Mouse (Mus musculus) neural tube, embryonic 13.5 days (tissue): ENCODE measurements at regions not wholly inside any gene's neighbourhood (a gene's known extent, or its start where the extent isn't known, plus 50 kb on each side); places are given as distances from the start of the nearest gene placed in this dataset.

Experiments used
- ATAC-seq: fragments of 200-750 bp; cut with Nextera tagmentation; 2 replicates; pipeline ENCODE4 v1.8.0; 2017; ENCODE audit warnings: low read depth, mild to moderate bottlenecking, moderate TSS enrichment, moderate library complexity
- H3K27ac ChIP-seq: fragments of 300-500 bp; sonication (generic); replicated peaks from 2 replicates; pipeline ENCODE4 v1.5.1; 2015; ENCODE audit warnings: moderate library complexity, mild to moderate bottlenecking, inconsistent platforms
- H3K27me3 ChIP-seq: fragments of 300-500 bp; sonication (generic); 2 replicates; pipeline ENCODE4 v1.6.1; 2015; ENCODE audit warnings: mild to moderate bottlenecking, inconsistent platforms
- H3K36me3 ChIP-seq: fragments of 300-500 bp; sonication (generic); 2 replicates; pipeline ENCODE4 v1.6.1; 2015; ENCODE audit warnings: mild to moderate bottlenecking, inconsistent platforms
- H3K4me1 ChIP-seq: fragments of 300-500 bp; sonication (generic); replicated peaks from 2 replicates; pipeline ENCODE4 v1.6.1; 2015; ENCODE audit warnings: inconsistent platforms
- H3K4me2 ChIP-seq: fragments of 300-500 bp; sonication (generic); 2 replicates; pipeline ENCODE4 v1.6.1; 2015; ENCODE audit warnings: inconsistent platforms, mild to moderate bottlenecking, moderate library complexity
- H3K4me3 ChIP-seq: fragments of 300-500 bp; sonication (generic); 2 replicates; pipeline ENCODE4 v1.5.1; 2015; ENCODE audit warnings: mild to moderate bottlenecking, inconsistent platforms
- H3K9ac ChIP-seq: fragments of 300-500 bp; sonication (generic); 2 replicates; pipeline ENCODE4 v1.6.1; 2015; ENCODE audit warnings: moderate library complexity, mild to moderate bottlenecking, inconsistent platforms
- H3K9me3 ChIP-seq: fragments of 300-500 bp; sonication (generic); 2 replicates; pipeline ENCODE4 v1.6.1; 2016; ENCODE audit warnings: inconsistent platforms
- WGBS: fragments of 180-500 bp; shearing (Covaris S2); methylation state at CpG from one replicate; pipeline ENCODE4 v1.1.7; 2015; 5-methylcytosine and 5-hydroxymethylcytosine counted together

- H3K27ac ChIP-seq = no peak overlapping the region
- H3K9ac ChIP-seq = no peak overlapping the region
- no peaks in the 10 kb centered on the region; the same call in 1 of the 2 replicates for H3K27me3 ChIP-seq
- ATAC-seq = no peak
- 91% methylated on average over 14 of the region's 14 CpGs for WGBS
- no peaks in the 10 kb centered on the region for H3K9me3 ChIP-seq
- H3K4me3 ChIP-seq = no peak overlapping the region
- H3K36me3 ChIP-seq = no peaks in the 10 kb centered on the region
- no peaks in the 10 kb centered on the region for H3K4me1 ChIP-seq
- no peak overlapping the region for H3K4me2 ChIP-seq
These were observed 512.2 kb downstream of the Med13l start for GRCm38 (mm10) chr5:119072712-119073111.

GRCm38 (mm10) chr5:119080747-119081146, 520.3 kb downstream of the Med13l start:
- no peaks in the 10 kb centered on the region for H3K36me3 ChIP-seq
- H3K9ac ChIP-seq = no peak overlapping the region
- H3K4me1 ChIP-seq = peaks cover 6% of the 10 kb centered on the region
- H3K4me3 ChIP-seq = no peak overlapping the region
- H3K27me3 ChIP-seq = peaks cover 16% of the 10 kb centered on the region
- no peak overlapping the region for H3K4me2 ChIP-seq
- no peaks in the 10 kb centered on the region for H3K9me3 ChIP-seq
- whole genome bisulfite sequencing = 90% methylated on average over 5 of the region's 5 CpGs
- no peak for ATAC-seq
- H3K27ac ChIP-seq = no peak overlapping the region

GRCm38 (mm10) chr5:119082895-119083294, 522.4 kb downstream of the Med13l start:
- H3K9ac ChIP-seq = no peak overlapping the region
- H3K27me3 ChIP-seq = peaks cover 36% of the 10 kb centered on the region
- peaks cover 12% of the 10 kb centered on the region for H3K4me1 ChIP-seq
- H3K4me3 ChIP-seq = no peak overlapping the region
- 76% methylated on average over 15 of the region's 15 CpGs for WGBS
- H3K36me3 ChIP-seq = no peaks in the 10 kb centered on the region
- H3K4me2 ChIP-seq = no peak overlapping the region
- no peak for ATAC-seq
- H3K9me3 ChIP-seq = no peaks in the 10 kb centered on the region
- H3K27ac ChIP-seq = no peak overlapping the region

- no peak for ATAC-seq
- peak overlapping the region; percentile 41; the same call in 1 of the 2 replicates for H3K9ac ChIP-seq
- no peak overlapping the region for H3K27ac ChIP-seq
- H3K4me1 ChIP-seq = peaks cover 3% of the 10 kb centered on the region; the same call in 1 of the 2 replicates
- WGBS = 9% methylated on average over 17 of the region's 17 CpGs
- H3K9me3 ChIP-seq = no peaks in the 10 kb centered on the region
- peaks cover 7% of the 10 kb centered on the region; the same call in 1 of the 2 replicates for H3K27me3 ChIP-seq
- H3K4me2 ChIP-seq = peak overlapping the region; percentile 48
- H3K4me3 ChIP-seq = peak overlapping the region; percentile 14; the same call in 1 of the 2 replicates
- no peaks in the 10 kb centered on the region for H3K36me3 ChIP-seq
These were observed 537.2 kb downstream of the Med13l start for GRCm38 (mm10) chr5:119097576-119098193.

- 77% methylated on average over 6 of the region's 6 CpGs for whole genome bisulfite sequencing
- Histone ChIP-seq H3K4me2 (no peak overlapping the region), H3K4me1 (peaks cover 3% of the 10 kb centered on the region; the same call in 1 of the 2 replicates), H3K27me3 (peaks cover 3% of the 10 kb centered on the region; the same call in 1 of the 2 replicates), H3K9me3 (no peaks in the 10 kb centered on the region), H3K9ac (no peak overlapping the region), H3K27ac (no peak overlapping the region), H3K36me3 (no peaks in the 10 kb centered on the region), H3K4me3 (no peak overlapping the region)
- ATAC-seq = no peak
These were observed 539.3 kb downstream of the Med13l start for GRCm38 (mm10) chr5:119099817-119100216.

GRCm38 (mm10) chr5:119103503-119103902, 543.0 kb downstream of the Med13l start:
- Histone ChIP-seq H3K27me3 (no peaks in the 10 kb centered on the region), H3K9ac (no peak overlapping the region), H3K4me3 (no peak overlapping the region), H3K4me1 (no peaks in the 10 kb centered on the region), H3K36me3 (no peaks in the 10 kb centered on the region), H3K9me3 (no peaks in the 10 kb centered on the region), H3K4me2 (no peak overlapping the region), H3K27ac (no peak overlapping the region)
- ATAC-seq = no peak
- 31% methylated on average over 1 of the region's 1 CpGs for WGBS

- WGBS = 82% methylated on average over 4 of the region's 4 CpGs
- no peaks in the 10 kb centered on the region for H3K9me3 ChIP-seq
- no peak overlapping the region for H3K27ac ChIP-seq
- H3K4me3 ChIP-seq = no peak overlapping the region
- ATAC-seq = no peak
- H3K36me3 ChIP-seq = no peaks in the 10 kb centered on the region
- no peaks in the 10 kb centered on the region for H3K27me3 ChIP-seq
- H3K4me1 ChIP-seq = no peaks in the 10 kb centered on the region
- H3K4me2 ChIP-seq = no peak overlapping the region
- no peak overlapping the region for H3K9ac ChIP-seq
These were observed 547.4 kb downstream of the Med13l start for GRCm38 (mm10) chr5:119107898-119108297.

- no peaks in the 10 kb centered on the region for H3K27me3 ChIP-seq
- no peak overlapping the region for H3K27ac ChIP-seq
- H3K36me3 ChIP-seq = no peaks in the 10 kb centered on the region
- 84% methylated on average over 1 of the region's 1 CpGs for WGBS
- no peak overlapping the region for H3K4me2 ChIP-seq
- no peak overlapping the region for H3K9ac ChIP-seq
- no peaks in the 10 kb centered on the region for H3K4me1 ChIP-seq
- no peaks in the 10 kb centered on the region for H3K9me3 ChIP-seq
- ATAC-seq = no peak
- H3K4me3 ChIP-seq = no peak overlapping the region
These were observed 549.0 kb downstream of the Med13l start for GRCm38 (mm10) chr5:119109501-119109900.

- no peak for ATAC-seq
- no peaks in the 10 kb centered on the region for H3K27me3 ChIP-seq
- no peak overlapping the region for H3K27ac ChIP-seq
- H3K4me2 ChIP-seq = no peak overlapping the region
- H3K4me1 ChIP-seq = no peaks in the 10 kb centered on the region
- no peaks in the 10 kb centered on the region for H3K9me3 ChIP-seq
- no peak overlapping the region for H3K9ac ChIP-seq
- no peaks in the 10 kb centered on the region for H3K36me3 ChIP-seq
- WGBS = 52% methylated on average over 7 of the region's 7 CpGs
- H3K4me3 ChIP-seq = no peak overlapping the region
These were observed 553.6 kb downstream of the Med13l start for GRCm38 (mm10) chr5:119114074-119114473.

GRCm38 (mm10) chr5:119125745-119126144, 544.7 kb upstream of the Tbx3 start:
- H3K4me1 ChIP-seq = no peaks in the 10 kb centered on the region
- H3K4me3 ChIP-seq = no peak overlapping the region
- H3K36me3 ChIP-seq = no peaks in the 10 kb centered on the region
- no peak for ATAC-seq
- no peaks in the 10 kb centered on the region for H3K9me3 ChIP-seq
- no peak overlapping the region for H3K27ac ChIP-seq
- H3K27me3 ChIP-seq = no peaks in the 10 kb centered on the region
- WGBS = 83% methylated on average over 7 of the region's 7 CpGs
- no peak overlapping the region for H3K9ac ChIP-seq
- H3K4me2 ChIP-seq = no peak overlapping the region

- WGBS = 96% methylated on average over 7 of the region's 7 CpGs
- no peak overlapping the region for H3K4me3 ChIP-seq
- no peak overlapping the region for H3K4me2 ChIP-seq
- no peaks in the 10 kb centered on the region for H3K27me3 ChIP-seq
- H3K9me3 ChIP-seq = no peaks in the 10 kb centered on the region
- H3K27ac ChIP-seq = no peak overlapping the region
- H3K9ac ChIP-seq = no peak overlapping the region
- no peak for ATAC-seq
- no peaks in the 10 kb centered on the region for H3K36me3 ChIP-seq
- 0 out of 2 replicates have a peak, but pooled peaks cover 4% of the 10 kb centered on the region for H3K4me1 ChIP-seq
These were observed 540.3 kb upstream of the Tbx3 start for GRCm38 (mm10) chr5:119130176-119130575.

- Histone ChIP-seq H3K4me2 (no peak overlapping the region), H3K4me3 (no peak overlapping the region), H3K27me3 (no peaks in the 10 kb centered on the region), H3K9me3 (no peaks in the 10 kb centered on the region), H3K9ac (no peak overlapping the region), H3K4me1 (peaks cover 9% of the 10 kb centered on the region), H3K36me3 (no peaks in the 10 kb centered on the region), H3K27ac (no peak overlapping the region)
- 69% methylated on average over 10 of the region's 10 CpGs for WGBS
- ATAC-seq = no peak
These were observed 539.0 kb upstream of the Tbx3 start for GRCm38 (mm10) chr5:119131461-119131860.

- 55% methylated on average over 13 of the region's 13 CpGs for WGBS
These were observed 537.1 kb upstream of the Tbx3 start for GRCm38 (mm10) chr5:119133378-119133777.

More at GRCm38 (mm10) chr5:119133378-119133777, 537.1 kb upstream of the Tbx3 start:
- ATAC-seq = no peak
- H3K4me1 ChIP-seq = peaks cover 13% of the 10 kb centered on the region
- no peak overlapping the region for H3K4me2 ChIP-seq
- no peak overlapping the region for H3K27ac ChIP-seq
- H3K9me3 ChIP-seq = no peaks in the 10 kb centered on the region
- no peaks in the 10 kb centered on the region for H3K36me3 ChIP-seq
- no peak overlapping the region for H3K4me3 ChIP-seq
- no peak overlapping the region for H3K9ac ChIP-seq
- H3K27me3 ChIP-seq = no peaks in the 10 kb centered on the region
